Mouse (Mus musculus) limb, embryonic 10.5 days (tissue): Measurements from ENCODE around the gene Rab36. TPM values are rescaled to one million over a fixed set of nuclear protein-coding genes. Genes with fewer than 3 reads are reported as not detected.

Experiments used
- DNase-seq: peaks from one replicate; pipeline ENCODE4 v3.0.0-alpha.2; 2017; ENCODE audit warnings: low spot score
- H3K27ac ChIP-seq: fragments of 300-500 bp; sonication (generic); 2 replicates; pipeline ENCODE4 v1.5.1; 2016; ENCODE audit warnings: mild to moderate bottlenecking
- H3K27me3 ChIP-seq: fragments of 300-500 bp; sonication (generic); 2 replicates; pipeline ENCODE4 v1.6.1; 2016; ENCODE audit warnings: low read depth, mild to moderate bottlenecking; ENCODE audit not compliant: poor library complexity, severe bottlenecking
- H3K36me3 ChIP-seq: fragments of 300-500 bp; sonication (generic); 2 replicates; pipeline ENCODE4 v1.6.1; 2016; ENCODE audit warnings: mild to moderate bottlenecking, moderate library complexity
- H3K4me1 ChIP-seq: fragments of 300-500 bp; sonication (generic); 2 replicates; pipeline ENCODE4 v1.6.1; 2016
- H3K4me3 ChIP-seq: fragments of 300-500 bp; sonication (generic); 2 replicates; pipeline ENCODE4 v1.5.1; 2016; ENCODE audit warnings: mild to moderate bottlenecking, moderate library complexity
- H3K9me3 ChIP-seq: fragments of 300-500 bp; sonication (generic); replicated peaks from 2 replicates; pipeline ENCODE4 v1.6.1; 2016; ENCODE audit warnings: mild to moderate bottlenecking
- WGBS: fragments of 180-500 bp; shearing (Covaris S2); methylation state at CpG from one replicate; pipeline ENCODE4 v1.1.7; 2016; 5-methylcytosine and 5-hydroxymethylcytosine counted together
- polyA plus RNA-seq: library from polyadenylated mRNA; unstranded; fragments of >200 nt; fragmentation: Nextera tagmentation; extraction: Ambion mirVana; gene quantifications from 2 replicates; pipeline ENCODE4 v1.2.1, GENCODE M21; 2016

Gene Rab36
- polyA plus RNA-seq, 1 experiment from 2014 or later: 13.2 TPM

DNA sequence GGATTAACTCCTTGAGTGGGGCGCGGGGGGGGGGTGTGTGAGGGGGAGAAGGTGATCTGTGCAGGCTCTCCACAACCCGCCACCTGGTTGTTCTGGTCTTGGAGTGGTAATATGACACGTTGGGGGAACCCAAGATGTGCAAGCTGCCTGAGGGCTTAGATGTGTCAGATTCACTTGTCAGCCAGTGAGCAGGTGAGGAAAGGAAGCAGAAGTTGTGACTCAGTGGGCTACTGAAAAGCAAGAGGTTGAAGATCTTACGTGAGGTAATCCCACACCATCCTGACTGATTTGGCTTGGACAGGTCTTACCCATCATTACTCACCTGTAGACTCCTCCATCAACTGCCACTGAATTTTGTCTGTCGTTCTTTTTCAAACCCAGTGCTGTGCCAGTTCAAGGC lies 25.8 kb downstream of the Rab36 start:
- 42% methylated on average over 6 of the region's 6 CpGs for WGBS
- no peak overlapping the region for H3K27ac ChIP-seq
- peaks cover 70% of the 10 kb centered on the region for H3K4me1 ChIP-seq
- H3K27me3 ChIP-seq: peaks cover 7% of the 10 kb centered on the region; the same call in 1 of the 2 replicates
- peak overlapping the region; percentile 91 for H3K4me3 ChIP-seq
- DNase-seq: no peak
- H3K36me3 ChIP-seq: peaks cover 31% of the 10 kb centered on the region
- no peaks in the 10 kb centered on the region for H3K9me3 ChIP-seq

DNA sequence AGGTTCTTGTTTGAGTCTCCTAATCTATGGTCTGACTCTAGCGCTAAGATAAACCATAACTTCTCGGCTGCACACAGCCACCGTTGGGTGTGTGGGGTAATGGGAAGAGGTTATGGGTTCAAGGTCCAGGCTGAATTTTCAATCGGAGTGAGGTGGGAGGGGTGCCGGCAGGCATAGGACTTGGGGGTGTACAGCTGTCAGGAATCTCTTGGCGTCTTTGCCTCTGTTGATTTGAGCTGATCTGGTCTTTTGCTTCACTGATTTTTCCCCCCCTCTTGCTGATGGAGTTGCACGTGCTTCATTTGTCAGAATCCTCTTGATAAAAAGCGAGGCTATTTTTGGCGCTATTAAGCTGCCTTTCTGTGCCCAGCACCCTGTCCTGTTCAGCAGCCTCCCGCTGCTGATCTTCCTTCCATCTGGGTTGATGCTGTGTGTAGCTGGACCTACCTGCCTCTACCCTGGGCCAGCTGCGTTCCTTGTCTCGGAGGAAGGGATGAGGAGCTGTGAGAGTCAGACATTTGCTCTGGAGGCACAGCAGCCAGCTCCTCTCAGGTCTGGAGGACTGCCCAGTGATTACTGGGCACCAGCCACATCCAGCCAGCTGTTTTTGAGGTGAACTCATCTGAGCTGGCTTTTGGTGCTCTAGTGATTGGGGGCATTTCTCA lies 26.6 kb downstream of the Rab36 start:
- DNase-seq: no peak
- H3K4me1 ChIP-seq: peaks cover 76% of the 10 kb centered on the region
- WGBS: 84% methylated on average over 12 of the region's 12 CpGs
- no peak overlapping the region for H3K27ac ChIP-seq
- peaks cover 7% of the 10 kb centered on the region; the same call in 1 of the 2 replicates for H3K27me3 ChIP-seq
- H3K4me3 ChIP-seq: peak overlapping the region; percentile 91
- peaks cover 31% of the 10 kb centered on the region for H3K36me3 ChIP-seq
- H3K9me3 ChIP-seq: no peaks in the 10 kb centered on the region

DNA sequence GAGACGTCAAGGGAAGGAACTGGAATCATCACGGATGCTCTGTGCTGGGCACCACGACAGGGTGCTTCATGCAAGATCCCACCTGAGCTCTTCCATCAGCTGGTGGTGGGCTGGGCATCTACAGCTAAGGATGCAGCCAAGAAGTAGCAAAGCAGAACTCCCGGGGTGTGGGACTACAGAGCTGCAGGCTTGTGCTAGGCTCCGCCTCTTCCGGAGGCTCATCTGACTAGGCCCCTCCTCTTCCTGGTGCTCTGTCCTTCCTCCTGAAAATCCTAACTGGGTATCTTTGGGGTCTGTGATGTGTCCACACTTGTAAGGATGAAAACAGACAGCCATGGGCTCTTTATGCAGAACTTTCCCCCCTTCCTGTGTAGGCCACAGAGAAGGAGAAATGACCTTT lies 28.8 kb downstream of the Rab36 start:
- peaks cover 7% of the 10 kb centered on the region; the same call in 1 of the 2 replicates for H3K27me3 ChIP-seq
- no peak for DNase-seq
- 87% methylated on average over 6 of the region's 6 CpGs for WGBS
- no peak overlapping the region for H3K4me3 ChIP-seq
- no peaks in the 10 kb centered on the region for H3K9me3 ChIP-seq
- no peak overlapping the region for H3K27ac ChIP-seq
- H3K36me3 ChIP-seq: peaks cover 31% of the 10 kb centered on the region
- H3K4me1 ChIP-seq: peaks cover 66% of the 10 kb centered on the region

DNA sequence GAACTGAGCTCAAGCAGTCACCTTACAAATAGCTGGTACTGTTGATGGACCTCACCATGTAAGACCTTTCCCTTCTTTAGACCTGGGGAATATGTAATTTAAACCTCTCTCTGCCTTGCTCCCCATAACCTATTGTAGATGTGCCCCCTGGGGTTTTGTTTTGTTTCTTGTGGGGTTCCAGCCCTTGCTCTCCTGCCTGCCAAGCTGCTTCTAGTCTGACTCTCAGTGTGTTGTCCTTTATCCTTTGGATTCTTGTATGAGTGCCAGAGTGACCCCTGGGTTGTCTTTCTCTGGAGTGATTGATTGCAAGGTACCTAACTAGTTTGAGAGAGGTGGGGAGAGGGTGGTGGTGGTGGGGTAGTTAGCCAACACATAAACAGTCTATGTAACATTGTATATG lies 30.6 kb downstream of the Rab36 start:
- no peak overlapping the region for H3K4me3 ChIP-seq
- no peak overlapping the region for H3K27ac ChIP-seq
- no peaks in the 10 kb centered on the region for H3K9me3 ChIP-seq
- peaks cover 47% of the 10 kb centered on the region for H3K36me3 ChIP-seq
- no peak for DNase-seq
- no peaks in the 10 kb centered on the region for H3K27me3 ChIP-seq
- H3K4me1 ChIP-seq: peaks cover 50% of the 10 kb centered on the region

DNA sequence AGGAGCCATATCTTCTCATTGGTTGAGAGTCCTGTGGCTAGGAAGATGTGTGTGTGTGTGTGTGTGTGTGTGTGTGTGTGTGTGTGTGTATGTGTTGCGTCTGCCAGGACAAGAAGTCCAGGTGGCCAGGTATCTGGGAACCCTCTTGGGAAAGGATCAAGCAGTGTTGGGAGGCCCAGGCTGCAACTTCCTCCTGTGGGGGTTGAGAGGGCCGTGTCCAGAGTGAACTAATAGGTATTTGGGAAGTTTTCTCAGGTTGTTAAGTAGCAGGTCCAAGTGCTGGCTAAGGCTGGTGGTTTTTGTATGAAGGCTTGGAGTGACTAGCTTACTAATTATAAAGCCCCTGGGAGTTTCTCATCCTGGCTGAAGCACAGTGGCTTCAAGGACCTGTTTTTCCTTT lies 31.2 kb downstream of the Rab36 start:
- Histone ChIP-seq H3K36me3 (peaks cover 52% of the 10 kb centered on the region), H3K27me3 (no peaks in the 10 kb centered on the region), H3K9me3 (no peaks in the 10 kb centered on the region), H3K27ac (no peak overlapping the region), H3K4me1 (peaks cover 44% of the 10 kb centered on the region), H3K4me3 (no peak overlapping the region)
- WGBS: 60% methylated on average over 2 of the region's 2 CpGs
- no peak for DNase-seq

DNA sequence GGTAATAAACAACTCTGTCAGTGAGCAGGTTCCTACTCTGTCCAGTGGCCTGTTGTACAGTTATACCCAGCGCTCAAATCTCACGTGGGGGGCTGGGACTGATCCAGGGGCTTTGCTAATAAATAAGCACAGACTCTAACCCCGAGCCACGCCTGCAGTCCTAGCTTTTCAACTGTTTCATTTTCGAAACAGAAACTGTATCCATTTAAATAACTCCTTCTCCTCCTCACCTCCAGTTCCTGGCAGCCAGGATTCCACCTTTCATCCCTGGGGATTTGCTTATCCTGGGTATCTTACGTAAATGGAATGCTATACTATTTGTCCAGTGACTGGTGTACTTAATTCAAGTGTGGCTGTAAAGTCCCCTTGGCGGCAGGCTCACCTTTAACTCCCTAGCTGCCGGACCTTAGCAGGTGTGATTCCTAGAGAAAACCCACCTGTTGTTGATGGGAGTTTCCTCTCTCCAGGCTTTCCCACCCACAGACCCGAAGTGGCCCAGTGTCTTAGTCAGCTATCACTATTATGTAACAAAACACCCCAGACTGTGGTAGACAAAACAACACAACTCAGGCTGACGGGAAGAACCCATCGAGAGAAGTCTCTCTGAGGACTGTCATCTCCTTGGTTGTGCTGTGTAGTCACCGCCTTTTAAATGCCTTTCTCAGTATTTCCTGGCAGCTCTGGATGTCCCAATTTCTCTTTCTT lies 31.9 kb downstream of the Rab36 start:
- Histone ChIP-seq H3K27ac (no peak overlapping the region), H3K27me3 (no peaks in the 10 kb centered on the region), H3K36me3 (peaks cover 57% of the 10 kb centered on the region), H3K4me1 (peaks cover 37% of the 10 kb centered on the region), H3K9me3 (no peaks in the 10 kb centered on the region), H3K4me3 (no peak overlapping the region)
- DNase-seq: no peak
- WGBS: 69% methylated on average over 12 of the region's 12 CpGs

DNA sequence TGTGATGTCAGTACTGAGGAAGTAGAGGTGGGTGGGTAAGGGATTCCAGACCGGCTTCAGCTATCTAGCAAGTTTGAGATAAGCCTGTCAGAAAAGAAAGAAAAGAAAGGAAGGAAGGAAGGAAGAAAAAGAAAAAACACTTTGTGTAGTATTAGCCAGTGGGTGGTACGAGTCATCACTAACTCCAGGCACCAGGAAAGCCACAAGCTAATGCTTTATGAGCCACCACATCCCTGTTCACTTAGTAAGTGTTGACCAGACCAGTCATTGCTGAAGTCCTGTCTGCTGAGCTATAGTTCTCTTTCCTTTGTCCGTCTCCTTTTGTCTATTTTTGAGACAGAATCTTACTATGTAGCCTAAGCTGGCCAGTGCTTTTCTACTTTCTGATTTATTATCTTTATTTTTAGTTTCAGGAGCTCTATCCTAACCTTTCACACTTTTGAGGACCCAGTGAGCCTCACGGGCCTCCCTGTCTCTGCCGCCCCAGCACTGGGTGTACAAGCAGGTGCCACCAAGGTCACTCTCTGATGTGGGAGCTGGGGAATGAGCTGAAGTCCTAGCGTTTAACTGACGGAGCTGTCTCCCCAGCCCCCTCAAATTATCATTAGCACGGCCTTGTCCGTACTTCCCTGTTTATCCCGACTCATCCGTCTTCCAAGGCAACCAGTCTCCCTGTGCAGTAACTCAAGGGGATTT lies 33.6 kb downstream of the Rab36 start:
- DNase-seq: no peak
- Histone ChIP-seq H3K36me3 (peaks cover 58% of the 10 kb centered on the region), H3K4me1 (peaks cover 23% of the 10 kb centered on the region), H3K4me3 (no peak overlapping the region), H3K27me3 (no peaks in the 10 kb centered on the region), H3K27ac (no peak overlapping the region), H3K9me3 (no peaks in the 10 kb centered on the region)
- WGBS: 74% methylated on average over 11 of the region's 11 CpGs

DNA sequence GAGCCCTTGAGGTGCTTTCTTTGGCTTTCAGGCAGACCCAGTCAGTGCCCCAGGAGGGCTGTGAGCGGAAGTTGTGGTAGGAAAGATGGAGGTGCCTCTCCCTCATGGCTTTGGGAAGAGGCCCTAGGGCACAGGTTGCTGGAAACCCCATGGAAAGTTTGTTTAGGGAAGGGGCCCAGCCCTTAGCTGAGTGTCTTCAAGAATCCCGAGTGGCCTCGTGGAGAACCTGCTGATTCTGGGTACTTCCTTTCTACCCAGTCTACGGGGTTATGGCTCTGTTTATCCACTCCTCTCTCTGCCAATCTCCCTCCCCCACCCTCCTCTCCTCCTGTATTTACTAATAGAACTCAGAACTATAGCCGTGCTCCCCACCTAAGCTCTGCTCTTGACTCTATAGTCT lies 38.8 kb downstream of the Rab36 start:
- Histone ChIP-seq H3K9me3 (no peaks in the 10 kb centered on the region), H3K27me3 (no peaks in the 10 kb centered on the region), H3K36me3 (peaks cover 54% of the 10 kb centered on the region), H3K27ac (no peak overlapping the region), H3K4me3 (no peak overlapping the region), H3K4me1 (peaks cover 12% of the 10 kb centered on the region)
- 81% methylated on average over 5 of the region's 5 CpGs for WGBS
- no peak for DNase-seq

DNA sequence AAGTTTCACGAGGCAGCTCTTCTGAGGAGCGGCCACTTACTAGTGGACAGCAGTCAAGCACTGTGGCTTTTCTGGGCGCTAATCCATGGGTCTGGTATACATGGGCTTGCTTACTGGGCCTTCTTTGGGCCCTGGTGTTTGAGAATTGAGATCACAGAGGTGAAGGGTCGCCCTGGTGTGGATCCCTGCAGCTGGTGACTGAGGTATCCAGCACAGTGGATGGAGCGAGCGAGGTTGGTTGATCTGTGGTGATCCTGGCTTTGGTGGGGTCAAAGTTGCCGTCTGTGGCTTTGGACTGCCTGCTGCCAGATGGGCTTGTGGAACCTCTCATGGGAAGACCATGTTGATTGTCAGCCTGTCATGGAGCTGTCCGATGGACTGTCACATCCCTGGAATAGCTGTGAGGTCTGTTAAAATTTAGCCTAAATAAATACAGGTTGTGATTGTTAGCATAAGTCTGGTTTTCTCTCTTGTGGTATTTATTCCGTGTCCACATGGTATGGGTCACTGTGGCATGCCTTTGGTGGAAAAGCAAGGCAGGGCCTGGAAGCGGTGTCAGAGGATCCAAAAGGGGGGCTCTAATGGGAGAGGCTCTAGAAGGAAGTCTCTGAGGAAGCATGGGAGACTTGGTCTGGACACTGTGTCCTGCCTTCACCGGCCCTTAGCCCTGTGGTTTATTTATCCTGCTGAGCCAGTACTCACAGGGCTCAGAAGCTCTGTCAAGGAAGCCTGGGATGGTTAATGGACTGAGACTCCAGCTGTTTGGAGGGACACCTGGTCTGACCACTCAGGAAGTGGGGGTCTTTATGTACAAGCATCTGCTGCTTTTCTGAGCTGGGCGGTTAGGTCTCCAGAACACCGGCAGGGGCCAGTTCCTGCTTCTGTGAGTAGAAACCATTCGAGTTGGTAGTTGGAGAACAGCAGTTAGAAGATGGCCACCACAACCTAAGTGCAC lies 41.6 kb downstream of the Rab36 start:
- WGBS: 81% methylated on average over 14 of the region's 14 CpGs
- Histone ChIP-seq H3K4me3 (no peak overlapping the region), H3K27me3 (no peaks in the 10 kb centered on the region), H3K9me3 (no peaks in the 10 kb centered on the region), H3K27ac (no peak overlapping the region), H3K36me3 (peaks cover 52% of the 10 kb centered on the region), H3K4me1 (peaks cover 11% of the 10 kb centered on the region)
- no peak for DNase-seq

DNA sequence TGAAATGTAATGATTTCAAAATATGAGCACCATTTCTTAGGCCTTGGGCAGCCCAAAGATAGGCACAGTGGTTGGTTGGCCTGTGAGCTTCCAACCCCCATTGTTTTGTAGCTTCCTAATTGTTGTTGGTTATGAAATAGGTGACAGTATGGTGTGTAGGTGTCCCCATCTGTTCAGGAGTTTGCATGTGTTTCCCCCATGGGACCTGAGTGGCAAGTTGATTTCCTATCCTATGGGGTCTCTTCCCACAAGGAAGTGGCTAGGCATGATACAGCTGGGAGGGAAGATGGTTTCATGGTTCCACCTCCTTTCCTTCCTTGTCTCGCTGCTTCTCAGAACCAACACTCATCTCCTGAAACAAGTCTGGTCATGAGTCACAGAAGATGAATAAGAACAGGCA lies 48.5 kb downstream of the Rab36 start:
- H3K36me3 ChIP-seq: peaks cover 46% of the 10 kb centered on the region
- H3K27me3 ChIP-seq: no peaks in the 10 kb centered on the region
- H3K9me3 ChIP-seq: no peaks in the 10 kb centered on the region
- WGBS: 95% methylated on average over 1 of the region's 1 CpGs
- DNase-seq: no peak
- no peak overlapping the region for H3K27ac ChIP-seq
- H3K4me1 ChIP-seq: no peaks in the 10 kb centered on the region
- H3K4me3 ChIP-seq: no peak overlapping the region

DNA sequence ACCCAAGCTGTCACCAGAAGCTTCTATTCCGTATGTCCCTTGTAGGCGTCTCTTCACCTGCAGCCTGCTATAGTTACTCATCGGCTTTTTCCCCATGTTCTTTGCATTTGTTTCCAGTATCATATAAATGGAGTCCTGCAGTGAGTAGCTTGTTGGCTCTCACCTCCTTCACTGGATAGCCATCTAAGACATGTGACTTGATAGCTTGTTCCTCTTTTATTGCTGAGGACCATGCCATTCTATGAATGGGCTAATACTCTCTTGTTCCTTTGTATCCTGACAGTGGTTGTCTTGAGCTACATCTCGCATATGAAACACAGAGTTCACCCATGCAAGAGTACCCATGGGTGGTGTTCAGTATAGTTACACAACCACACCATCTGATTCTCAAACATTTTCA lies 51.6 kb downstream of the Rab36 start:
- peaks cover 11% of the 10 kb centered on the region for H3K4me1 ChIP-seq
- DNase-seq: no peak
- peaks cover 24% of the 10 kb centered on the region for H3K36me3 ChIP-seq
- no peaks in the 10 kb centered on the region for H3K9me3 ChIP-seq
- no peak overlapping the region for H3K27ac ChIP-seq
- no peak overlapping the region for H3K4me3 ChIP-seq
- 87% methylated on average over 4 of the region's 4 CpGs for WGBS
- H3K27me3 ChIP-seq: no peaks in the 10 kb centered on the region

DNA sequence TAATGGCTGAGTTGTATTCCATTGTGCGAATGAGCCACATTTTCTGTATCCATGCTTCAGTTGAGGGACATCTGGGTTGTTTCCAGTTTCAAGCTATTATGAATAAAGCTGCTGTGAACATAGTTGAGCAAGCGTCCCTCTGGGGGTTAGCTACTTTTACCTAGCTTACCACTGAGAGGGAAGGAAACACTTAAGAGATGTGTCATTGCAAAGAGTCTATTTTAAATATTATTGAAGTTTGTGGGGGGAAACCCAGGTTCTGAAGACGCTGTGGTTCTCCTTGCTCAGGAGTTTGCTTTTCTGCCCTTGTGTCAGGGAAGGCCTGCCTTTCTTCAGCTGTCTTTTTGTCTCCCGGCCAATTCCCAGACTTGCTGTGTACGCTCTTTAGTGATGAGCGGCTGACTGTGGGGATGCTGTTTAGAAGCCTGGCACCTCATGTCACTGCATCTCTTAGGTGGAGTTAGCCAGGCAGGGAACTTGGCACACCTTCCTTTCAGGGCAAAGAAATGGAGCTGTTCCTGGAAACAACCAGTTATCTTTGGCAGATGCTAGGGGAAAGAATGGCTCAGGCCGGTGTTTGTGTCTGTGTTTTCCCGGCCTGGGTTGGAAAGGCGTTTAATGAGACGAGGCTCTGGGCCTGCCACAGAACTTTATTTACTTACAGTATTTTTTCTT lies 54.8 kb downstream of the Rab36 start:
- H3K9me3 ChIP-seq: no peaks in the 10 kb centered on the region
- H3K4me1 ChIP-seq: peaks cover 28% of the 10 kb centered on the region
- WGBS: 87% methylated on average over 10 of the region's 10 CpGs
- DNase-seq: no peak
- no peak overlapping the region for H3K27ac ChIP-seq
- no peak overlapping the region for H3K4me3 ChIP-seq
- H3K27me3 ChIP-seq: no peaks in the 10 kb centered on the region
- H3K36me3 ChIP-seq: peaks cover 11% of the 10 kb centered on the region; the same call in 1 of the 2 replicates
